Mouse (Mus musculus) embryo, embryonic 11.5 days (tissue): ENCODE data around the gene Nme3.
A peak's percentile ranks its signal among the peaks of the same experiment; 100 is the strongest.

ENCODE experiments used
- DNase-seq: peaks from one replicate; pipeline ENCODE4 v3.0.0-alpha.2; 2012; ENCODE audit warnings: low read depth, low spot score

Nme3 gene

DNA sequence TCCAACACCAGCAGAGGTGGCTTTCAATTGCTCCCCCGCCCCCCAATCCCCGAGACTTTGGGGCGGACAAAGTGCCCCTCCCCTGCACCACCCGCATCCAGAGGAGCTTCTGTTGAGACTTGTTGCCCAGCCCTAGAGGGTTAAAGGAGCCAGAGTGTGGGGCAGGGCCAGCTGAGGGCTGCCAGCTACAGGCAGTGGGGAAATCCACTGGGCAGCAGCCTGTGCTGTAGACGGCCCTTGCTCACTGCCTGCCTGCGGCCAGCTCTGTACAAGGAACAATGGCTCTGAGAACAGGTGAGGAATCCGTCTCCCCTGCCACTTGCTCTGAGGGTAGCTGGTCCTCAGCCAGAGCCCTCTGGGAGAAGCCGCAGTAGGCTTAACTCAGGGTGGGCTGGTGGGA is 17.8 kb upstream of the Nme3 start:
- no peak for DNase-seq

DNA sequence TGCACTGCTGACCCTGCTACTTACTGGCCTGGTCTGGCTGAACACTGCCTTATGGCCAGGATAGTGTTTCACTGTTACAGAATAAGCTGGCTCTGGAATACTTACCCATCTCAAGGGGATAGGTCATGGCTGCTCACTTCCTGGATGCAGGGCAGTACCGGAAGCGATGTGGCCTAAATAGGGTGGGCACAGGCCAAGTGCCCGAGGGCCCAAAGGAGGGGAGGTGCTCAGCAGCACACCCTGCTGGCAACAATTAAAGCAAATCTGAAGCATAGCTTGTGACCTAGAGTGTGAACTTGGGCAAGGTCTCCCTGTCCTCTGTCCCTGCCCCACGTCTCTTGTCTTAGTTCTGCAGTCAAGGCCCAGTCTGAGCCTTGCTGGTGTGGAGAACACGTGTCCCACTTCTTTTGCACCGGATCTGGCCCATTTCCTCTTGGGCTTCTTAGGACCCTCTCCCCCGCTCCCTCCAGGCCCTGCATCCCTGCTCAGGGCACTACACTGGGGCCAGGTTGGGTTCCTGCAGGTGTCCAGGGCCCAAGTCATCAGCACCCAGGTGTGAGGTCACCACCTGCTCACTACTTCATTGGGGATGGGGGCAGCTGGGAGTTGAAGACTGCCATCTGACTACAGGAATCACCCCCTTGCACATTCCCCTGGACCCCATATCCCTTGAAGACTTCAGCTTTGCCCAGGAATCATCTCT is 14.4 kb upstream of the Nme3 start:
- DNase-seq = no peak

DNA sequence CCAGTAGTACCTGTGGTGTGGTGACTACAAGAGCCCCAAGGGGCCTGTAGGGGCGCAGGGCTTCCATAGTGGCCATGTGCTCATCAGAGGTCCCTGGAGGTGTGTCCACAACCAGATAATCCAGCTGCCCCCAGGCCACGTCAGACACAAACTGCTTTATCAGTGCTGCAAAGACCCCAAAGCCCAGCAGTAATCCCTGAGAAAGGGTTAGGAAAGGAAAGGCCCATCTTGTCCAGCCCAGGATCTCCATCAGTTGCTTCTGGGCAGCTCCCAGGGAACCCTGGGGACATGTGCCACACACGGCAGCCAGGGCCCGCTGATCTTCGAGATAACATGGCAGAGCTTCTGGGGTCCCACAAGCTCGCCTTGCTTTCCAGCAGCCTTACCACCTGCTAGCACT is 11.9 kb upstream of the Nme3 start:
- DNase-seq = no peak

DNA sequence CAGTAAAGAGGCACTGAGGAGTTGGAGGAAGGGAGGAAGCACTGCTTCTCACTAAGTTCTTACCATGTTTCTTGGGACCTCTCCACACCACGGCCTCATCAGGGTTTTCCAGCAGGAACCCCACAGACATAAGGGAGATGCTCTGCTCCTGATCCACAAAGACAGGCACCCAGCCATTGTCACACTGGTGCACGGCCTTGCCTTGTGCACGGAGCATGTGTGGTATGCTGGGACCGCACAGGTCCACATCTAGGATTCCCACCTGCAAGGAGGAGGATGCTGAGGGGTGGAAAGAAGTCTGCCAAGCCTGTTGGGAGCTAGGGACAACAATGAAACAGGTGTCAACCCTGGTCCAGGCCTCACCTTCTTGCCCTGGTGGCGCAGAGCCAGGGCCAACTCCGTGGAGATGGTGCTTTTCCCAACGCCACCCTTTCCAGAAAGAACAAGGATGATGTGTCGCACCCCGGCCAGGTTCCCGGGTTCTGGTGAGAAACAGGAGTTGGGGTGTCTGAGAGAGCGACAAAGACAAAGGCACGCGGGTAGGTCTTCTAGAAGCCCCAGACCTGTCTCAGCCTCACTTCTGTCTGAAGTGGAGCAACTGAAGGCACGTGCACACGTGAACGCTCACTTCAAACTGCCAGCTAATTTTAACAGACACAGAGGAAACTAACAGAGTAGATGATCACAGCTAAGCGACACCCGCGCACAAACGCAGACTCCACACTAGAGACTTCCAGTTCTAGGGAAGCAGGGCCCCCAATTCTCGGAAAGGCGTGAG is 10.8 kb upstream of the Nme3 start:
- DNase-seq = no peak

DNA sequence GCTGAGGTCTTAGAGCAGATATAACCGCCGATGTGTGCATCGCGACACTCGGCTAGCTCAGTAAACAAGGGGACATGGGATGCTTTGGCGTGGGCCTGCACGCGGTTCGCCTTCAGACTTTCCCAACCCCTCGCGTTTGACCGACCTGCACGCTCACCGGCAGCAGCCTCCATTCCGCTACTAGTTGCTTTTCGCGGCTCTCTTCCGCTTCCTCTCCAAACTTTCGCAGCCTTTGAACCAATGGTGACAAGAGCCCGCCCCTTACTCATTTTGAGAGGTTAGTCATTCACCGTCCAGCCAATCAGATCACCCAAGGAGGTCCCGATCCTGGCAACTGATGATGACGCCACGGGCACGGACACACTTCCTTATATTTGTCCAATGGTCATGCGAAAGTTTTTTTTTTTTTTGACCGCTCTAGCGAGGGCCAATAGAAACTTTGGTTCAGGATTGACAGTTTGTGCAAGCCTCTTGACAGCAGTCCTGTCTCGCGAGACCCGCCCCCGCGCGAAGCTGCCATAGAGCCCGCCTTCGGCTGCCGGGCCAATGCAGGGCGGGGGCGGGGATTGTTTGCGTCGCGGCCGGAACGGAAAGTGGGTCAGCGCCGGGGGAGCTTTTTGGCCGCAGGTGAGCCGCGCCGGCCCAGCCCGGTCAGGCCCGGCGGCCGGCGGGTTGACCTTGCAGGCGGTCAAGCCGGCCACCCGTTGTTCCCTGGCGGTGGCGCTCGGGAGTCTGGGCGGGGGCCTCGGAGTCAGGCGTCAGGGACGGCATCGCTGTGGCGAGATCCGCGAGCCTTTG is 10.0 kb upstream of the Nme3 start, which contains the start of the genes Nubp2 and Spsb3:
TSS of gene Nubp2 (minus strand) at position 216 of the 798 bp plus-strand sequence.
TSS of gene Spsb3 (plus strand) at position 510 of the 798 bp plus-strand sequence.
- peak; percentile 98 for DNase-seq

DNA sequence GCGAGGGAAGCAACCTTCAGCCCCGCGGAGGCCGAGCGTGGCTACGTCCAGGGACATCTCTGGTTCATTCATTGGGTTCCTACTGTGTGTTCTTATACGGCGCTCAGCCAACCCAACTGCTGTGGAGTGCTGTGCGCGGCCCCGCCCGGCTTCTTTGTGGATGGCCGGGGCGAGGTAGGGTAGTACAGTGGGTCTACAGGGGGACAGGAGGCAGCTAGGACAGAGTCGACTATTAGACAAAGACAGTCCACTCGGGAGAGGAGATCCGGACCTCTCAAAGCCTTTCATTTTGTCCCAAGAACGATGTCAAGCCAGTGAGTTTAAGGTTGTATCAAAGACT is 9.4 kb upstream of the Nme3 start:
- no peak for DNase-seq

DNA sequence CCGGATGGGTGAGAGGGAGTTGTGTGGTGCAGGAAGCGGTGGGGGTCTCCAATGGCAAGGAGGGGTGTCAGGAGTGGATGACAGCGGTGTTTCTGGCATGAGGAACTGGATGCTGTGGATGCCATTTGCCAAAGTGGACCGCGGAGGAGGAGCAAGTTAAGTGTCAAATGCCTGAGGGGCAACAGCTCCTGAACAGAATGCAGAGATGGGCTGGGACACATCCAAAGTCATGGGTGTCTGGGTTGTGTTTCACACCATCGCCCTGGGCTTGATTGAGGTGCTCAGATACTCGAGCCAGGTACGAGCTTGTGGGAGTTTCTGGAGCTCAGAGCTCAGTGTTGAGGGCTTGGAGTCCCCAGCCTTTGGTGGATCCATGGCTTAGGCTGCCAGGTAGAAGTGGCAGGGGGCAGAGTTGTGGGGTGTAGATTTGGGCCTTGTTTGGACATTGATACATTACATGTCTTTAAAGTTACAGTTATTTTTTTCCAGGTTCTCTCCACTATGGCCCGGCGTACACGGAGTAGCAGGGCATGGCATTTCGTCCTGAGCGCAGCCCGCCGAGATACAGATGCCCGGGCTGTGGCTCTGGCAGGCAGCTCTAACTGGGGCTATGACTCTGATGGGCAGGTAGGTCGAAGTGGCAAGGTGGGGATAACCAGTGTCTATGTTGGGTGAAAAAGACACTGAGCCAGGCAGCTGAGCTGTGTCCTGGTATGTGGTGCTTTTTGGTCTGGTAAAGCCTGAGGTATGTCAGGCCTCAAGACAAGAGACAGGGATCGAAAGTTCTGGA is 8.8 kb upstream of the Nme3 start:
- DNase-seq = no peak

DNA sequence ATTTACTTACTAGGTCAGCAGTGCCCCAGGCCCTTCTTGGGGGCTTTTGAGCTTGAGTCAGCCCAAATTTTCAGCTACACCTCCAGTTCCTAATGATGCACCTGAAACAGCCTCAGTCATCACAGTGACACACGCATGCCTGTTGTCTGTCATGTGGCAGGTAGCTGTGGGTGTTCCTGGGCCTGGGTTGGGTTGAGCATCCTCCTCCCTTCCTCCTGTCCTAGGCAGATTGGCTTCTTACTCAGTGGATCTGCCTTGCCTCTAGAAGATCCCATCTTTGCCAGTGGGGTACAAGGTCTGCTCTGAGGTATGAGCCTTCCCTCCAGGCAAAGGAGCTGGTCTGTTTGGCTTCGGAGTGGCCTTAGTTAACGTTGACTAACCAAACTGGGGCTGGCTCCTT is 7.4 kb upstream of the Nme3 start:
- DNase-seq = no peak

DNA sequence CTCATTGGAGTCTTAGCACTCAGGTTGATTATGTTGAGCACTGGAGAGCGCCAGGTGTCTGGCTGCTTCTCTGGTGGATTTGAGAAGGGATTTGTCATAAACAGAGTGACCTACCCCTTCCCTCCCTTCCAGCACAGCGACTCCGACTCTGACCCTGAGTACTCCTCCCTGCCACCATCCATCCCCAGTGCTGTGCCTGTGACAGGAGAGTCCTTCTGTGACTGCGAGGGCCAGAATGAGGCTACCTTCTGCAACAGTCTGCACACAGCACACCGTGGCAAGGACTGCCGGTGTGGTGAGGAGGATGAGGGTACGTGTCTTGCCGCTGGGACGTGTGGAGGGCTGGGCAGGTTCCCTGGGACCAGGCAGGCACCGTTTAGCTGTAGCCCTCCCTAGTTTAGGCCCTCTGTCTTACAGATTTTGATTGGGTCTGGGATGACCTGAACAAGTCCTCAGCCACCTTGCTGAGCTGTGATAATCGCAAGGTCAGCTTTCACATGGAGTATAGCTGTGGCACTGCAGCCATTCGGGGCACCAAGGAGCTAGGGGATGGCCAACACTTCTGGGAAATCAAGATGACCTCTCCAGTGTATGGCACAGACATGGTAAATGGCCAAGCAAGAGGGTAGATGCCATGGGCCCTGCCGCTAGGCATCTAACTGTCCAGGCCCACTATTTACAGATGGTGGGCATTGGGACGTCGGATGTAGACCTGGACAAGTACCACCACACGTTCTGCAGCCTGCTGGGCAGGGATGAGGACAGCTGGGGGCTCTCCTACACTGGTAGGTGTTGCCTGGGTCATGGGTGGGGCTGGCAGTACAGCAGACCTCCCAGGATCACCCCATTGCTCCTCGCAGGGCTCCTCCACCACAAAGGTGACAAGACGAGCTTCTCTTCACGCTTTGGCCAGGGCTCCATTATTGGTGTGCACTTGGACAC is 5.9 kb upstream of the Nme3 start:
- DNase-seq = no peak

DNA sequence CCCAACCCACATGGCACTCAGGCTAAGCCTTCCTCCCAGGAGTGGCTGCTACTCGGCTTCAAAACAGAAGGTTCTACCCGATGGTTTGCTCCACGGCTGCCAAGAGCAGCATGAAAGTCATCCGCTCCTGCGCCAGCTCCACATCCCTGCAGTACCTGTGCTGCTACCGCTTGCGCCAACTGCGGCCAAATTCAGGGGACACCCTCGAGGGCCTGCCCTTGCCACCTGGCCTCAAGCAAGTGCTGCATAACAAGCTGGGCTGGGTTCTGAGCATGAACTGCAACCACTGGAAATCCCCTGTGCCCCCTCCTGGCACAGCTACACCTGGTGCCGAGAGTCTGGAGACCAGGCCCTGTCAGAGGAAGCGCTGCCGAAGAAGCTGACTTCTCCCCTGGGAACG is 5.0 kb upstream of the Nme3 start:
- no peak for DNase-seq

DNA sequence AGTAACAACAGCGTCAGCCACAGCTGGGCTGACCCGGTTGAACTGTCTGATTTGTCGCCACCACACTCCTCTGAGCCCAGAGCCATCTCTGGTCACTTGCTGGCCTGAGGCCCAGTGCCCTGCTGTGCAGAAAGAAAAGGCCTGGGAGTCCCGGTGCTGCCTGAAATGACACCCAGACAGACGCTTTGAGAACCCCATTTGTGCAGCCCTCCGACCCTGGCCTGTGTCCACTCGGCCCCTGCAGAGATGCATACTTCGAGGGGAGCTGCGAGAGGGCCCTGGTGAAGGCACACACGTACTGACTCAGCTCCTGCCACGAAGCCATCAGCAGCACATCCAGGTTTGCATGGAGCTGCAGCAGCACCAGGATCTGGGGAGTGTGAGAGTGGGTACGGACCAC is 3.5 kb upstream of the Nme3 start:
- DNase-seq = no peak

DNA sequence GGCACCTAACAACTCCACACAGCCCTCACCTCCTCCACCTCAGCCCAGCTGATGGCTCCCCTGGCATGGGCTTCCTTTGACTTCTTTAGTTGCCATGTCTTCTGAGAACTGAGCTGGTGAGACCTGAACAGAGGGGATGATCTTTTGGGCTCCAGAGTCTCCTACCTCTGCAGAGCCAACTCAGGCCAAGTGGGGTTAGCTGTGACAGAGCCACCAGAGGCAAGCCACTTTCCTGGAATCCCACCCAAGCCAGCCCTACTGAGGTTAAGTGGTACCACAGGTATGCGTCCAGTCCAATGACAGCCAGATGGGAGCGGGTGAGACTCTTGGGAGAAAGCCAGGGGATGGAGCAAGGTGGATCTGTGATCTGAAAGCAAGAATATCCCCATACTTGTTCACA is 3.0 kb upstream of the Nme3 start:
- DNase-seq = no peak

DNA sequence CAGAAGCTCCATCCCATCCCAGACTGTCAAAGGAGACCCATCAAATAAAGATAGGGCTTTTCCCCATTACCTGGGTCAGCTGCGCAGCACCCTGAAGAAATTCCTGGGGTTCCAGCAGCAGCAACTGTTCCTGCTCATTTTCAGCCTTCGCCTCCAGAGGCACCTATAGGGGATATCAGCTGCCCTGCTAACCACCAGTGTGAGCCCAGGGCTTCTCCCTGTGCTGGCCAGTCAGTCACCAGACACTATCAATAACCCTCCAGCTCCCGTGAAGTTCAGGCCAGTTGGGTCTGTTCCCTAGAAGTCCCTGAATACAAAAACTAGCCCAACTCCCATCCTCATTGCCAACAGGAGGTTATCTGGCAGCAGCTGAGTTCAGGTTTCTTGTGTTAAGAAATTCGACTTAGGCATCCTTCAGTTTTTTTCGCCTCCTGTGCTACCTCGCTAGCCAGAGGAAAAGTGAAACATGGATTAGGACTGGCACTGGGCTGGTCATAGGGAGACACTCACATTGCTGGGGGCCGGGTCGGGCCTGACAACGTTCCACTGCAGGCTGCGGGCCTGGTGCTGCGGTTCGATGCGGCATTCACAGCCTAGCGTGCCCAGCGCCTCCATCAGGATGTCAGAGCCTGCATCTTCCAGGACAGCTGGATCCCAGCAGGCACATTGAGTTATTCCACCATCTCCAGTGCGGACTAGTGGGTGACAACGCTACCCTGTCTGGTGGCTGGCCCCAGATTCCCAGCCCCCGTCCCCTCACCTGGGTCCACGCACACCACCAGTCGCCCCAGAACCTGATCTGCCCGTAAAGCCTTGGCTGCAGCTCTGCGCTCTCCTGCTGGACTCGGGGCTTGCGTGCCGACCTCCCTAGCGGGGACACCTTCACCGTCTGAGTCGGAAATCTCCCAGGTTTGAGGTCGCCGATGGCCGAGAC is 2.0 kb upstream of the Nme3 start:
- no peak for DNase-seq

DNA sequence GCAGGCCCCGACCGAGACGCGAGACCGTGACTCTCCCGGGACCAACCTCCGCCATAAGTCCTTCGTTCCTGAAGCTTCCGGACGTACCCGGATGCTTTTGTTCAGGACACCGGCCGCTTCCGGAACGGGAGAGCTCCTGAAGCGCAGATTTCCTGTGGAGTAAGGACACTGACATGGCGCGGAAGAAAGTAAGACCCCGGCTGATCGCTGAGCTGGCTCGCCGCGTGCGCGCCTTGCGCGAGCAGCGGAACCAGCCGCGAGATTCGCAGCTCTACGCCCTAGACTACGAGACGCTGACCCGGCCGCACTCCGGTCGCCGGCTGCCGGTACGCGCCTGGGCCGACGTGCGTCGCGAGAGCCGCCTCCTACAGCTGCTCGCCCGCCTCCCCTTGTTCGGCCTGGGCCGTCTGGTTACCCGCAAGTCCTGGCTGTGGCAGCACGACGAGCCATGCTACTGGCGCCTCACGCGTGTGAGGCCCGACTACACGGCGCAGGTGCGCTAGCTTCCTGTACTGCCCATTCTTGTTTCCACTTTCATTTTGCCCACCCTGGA is 1.2 kb upstream of the Nme3 start, which contains the start of the genes Eme2 and Mrps34:
TSS of gene Eme2 (minus strand) at position 93 of the 553 bp plus-strand sequence.
TSS of gene Mrps34 (plus strand) at position 122 of the 553 bp plus-strand sequence.
- DNase-seq = peak; percentile 76

DNA sequence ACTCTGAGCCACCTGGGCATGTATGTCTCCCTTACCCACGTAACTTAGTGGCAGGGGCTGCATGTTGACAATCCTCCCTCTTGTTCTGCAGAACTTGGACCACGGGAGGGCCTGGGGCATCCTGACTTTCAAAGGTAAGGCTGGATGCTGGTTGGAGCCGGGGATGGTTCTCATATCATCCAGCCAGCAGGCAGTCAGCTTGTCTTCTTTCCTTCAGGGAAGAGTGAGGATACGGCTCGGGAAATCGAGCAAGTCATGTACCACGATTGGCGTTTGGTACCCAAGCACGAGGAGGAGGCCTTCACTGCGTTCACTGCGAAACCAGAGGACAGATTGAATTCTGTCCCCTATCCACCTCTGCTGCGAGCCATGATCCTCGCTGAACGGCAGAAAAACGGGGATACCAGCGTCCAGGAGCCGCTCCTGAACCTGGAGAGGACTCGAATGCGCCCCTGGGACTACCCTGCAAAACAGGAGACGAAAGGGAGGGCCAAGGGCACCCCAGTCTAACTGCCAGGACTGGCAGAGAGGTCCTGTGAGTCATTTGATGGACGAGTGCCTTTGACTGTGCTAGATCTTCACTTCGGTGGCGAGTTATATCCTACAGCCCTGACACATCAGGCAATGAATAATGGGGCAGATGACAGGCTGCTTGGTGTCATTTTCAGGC is 594 bp upstream of the Nme3 start:
- no peak for DNase-seq

DNA sequence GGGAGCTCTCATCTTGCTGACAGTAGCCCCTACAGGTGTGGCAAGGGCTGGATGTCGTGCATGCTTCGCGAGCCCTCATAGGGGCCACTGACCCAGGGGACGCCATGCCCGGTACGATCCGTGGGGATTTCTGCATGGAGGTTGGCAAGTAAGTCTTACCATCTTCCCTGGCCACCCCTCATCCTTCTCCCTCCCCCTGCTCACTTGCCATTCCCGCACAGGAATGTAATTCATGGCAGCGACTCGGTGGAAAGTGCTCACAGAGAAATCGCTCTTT is 631 bp downstream of the Nme3 start:
- no peak for DNase-seq

DNA sequence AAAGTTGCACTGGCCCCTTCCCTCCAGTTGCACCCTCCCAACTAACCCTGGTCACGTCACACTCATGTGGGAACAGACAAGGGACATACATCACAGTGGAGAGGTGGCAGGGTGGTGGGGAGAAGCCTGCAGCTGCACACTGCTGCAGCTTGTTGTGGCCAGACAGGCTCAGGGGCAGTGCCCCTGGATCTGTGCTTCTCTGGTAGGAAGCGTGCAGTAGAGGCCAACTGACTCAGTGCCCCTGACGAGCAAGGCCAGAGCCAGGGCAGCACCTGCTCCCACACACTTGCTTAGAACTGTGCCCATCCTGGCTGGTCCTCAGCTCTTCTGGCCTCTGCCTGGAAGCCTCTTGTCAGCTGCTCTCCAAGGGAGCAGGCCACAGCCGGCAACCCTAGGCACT is 1.3 kb downstream of the Nme3 start:
- no peak for DNase-seq

DNA sequence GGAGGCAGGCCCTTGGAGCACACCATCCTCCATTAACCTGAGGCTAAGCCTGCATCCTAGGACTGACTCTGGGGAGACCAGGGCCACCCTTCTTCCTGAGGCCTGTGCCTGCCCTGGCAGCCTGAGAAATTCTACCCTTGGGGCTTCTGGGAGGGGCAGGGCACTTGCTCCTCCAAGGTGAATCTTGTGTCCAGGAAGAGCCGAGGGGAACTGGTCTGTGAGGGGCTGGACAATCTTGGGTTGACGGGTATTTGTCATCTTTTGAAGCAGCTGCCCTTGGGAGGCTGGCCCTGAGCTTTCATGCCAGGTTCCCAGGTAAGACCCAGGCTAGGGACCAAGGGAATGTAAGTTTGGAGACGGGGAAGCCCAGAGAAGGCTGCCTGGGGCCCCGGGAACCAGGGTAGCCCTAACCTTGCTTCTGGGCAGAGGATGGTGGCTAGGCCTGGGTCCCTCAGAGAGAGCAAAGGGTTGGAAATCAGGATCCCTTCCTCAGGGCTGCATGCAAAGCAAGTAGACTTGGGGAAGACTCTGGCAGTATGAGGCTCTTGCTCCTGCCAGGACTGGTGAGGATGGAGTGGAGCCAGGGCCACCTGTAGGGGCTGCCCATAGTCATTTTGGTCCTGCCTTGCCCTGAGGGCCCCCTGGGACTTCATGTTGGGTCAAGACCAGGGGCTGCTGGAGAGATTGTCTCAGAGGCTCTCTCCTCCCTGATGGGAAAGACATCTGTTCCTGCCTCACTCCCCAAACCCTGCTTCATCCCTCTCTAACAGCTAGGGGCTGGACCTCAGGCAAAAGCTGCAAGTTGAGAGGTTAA is 1.9 kb downstream of the Nme3 start:
- DNase-seq = no peak
